Mouse (Mus musculus) small intestine, adult 10 weeks (tissue): ENCODE results near the gene Mrgprh. TPM values are rescaled to one million over a fixed set of nuclear protein-coding genes. Genes with fewer than 3 reads are reported as not detected.

Experiments used
- polyA plus RNA-seq: library from polyadenylated mRNA; stranded (reverse); fragments of 350-450 nt; fragmentation: Illumina TruSeq; extraction: RNeasy Lipid Tissue Mini Kit (QIAGEN cat#74804); gene quantifications from one replicate; pipeline ENCODE4 v1.2.3, GENCODE M21; 2014; ENCODE audit warnings: low replicate concordance

Gene Mrgprh
- not detected for polyA plus RNA-seq

DNA sequence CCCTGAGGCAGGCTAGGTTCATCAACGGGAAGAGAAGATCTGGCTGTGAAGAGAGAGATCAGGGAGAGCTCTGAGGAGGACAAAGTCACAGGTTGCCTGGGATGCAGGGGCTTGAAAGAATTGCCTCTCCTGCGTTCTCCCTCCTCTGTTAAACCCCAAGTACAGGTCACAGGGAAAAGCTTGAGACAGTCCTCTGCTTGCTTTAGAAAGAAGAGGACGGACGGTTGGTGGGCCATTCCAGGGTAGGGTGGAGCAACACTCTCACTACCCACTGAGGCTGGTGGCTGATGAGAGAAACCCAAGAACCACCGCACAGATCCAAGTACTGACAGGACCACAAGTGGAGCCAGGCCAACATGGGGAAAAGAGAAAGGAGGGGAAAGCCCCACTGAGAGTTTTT is at the start of gene Mrgprh:
Gene Mrgprh (plus strand): TSS at position 301 of the 400 bp plus-strand sequence.

GRCm38 (mm10) chr17:12868043-12868442 is 7.8 kb upstream of the Mrgprh start, which contains the start of gene Mas1:
Gene Mas1 (minus strand): TSS chr17:12868143.

GRCm38 (mm10) chr17:12909361-12910280 is 33.8 kb downstream of the Mrgprh start, which contains the start of gene Pnldc1:
Gene Pnldc1 (minus strand): TSS chr17:12910230.

GRCm38 (mm10) chr17:12915488-12915880 is 39.6 kb downstream of the Mrgprh start, which contains the start of gene Tcp1:
Gene Tcp1 (plus strand): TSS chr17:12915701.

GRCm38 (mm10) chr17:12915881-12916583 is 40.2 kb downstream of the Mrgprh start, which contains the start of gene Mrpl18:
Gene Mrpl18 (minus strand): TSS chr17:12916345.

Other genes with a start within 250 kb of the Mrgprh start
- 6.2 TPM for gene Slc22a1, start 200.2 kb upstream of the Mrgprh start, polyA plus RNA-seq
- 7.7 TPM for gene Igf2r, start 106.4 kb upstream of the Mrgprh start, polyA plus RNA-seq
- gene Mas1, start 7.9 kb upstream of the Mrgprh start, polyA plus RNA-seq: not detected
- gene Pnldc1, start 34.2 kb downstream of the Mrgprh start, polyA plus RNA-seq: 0.67 TPM
- 339 TPM for gene Tcp1, start 39.7 kb downstream of the Mrgprh start, polyA plus RNA-seq
- gene Mrpl18, start 40.3 kb downstream of the Mrgprh start, polyA plus RNA-seq: 151 TPM
- 0.93 TPM for gene Acat3, start 64.6 kb downstream of the Mrgprh start, polyA plus RNA-seq
- 25.3 TPM for gene Acat2, start 84.7 kb downstream of the Mrgprh start, polyA plus RNA-seq
- 207 TPM for gene Wtap, start 118.1 kb downstream of the Mrgprh start, polyA plus RNA-seq
- 76.6 TPM for gene Sod2, start 130.8 kb downstream of the Mrgprh start, polyA plus RNA-seq
- not detected for gene Gpr31b, start 176.3 kb downstream of the Mrgprh start, polyA plus RNA-seq
- 0.30 TPM for gene Tcp10b, start 185.1 kb downstream of the Mrgprh start, polyA plus RNA-seq